Mouse (Mus musculus) thymus, adult 2 months (tissue): ENCODE measurements around the gene Zscan4-ps1. TPM values are rescaled to one million over a fixed set of nuclear protein-coding genes. Genes with fewer than 3 reads are reported as not detected.
"Not testable (repeated sequence)": the region's sequence is repeated elsewhere in the genome, so short reads cannot be mapped to it uniquely, and the experiment has no call there.

Experiments used
- DNase-seq: peaks from one replicate; pipeline ENCODE4 v3.0.0; 2021
- H3K27ac ChIP-seq: fragments of 200-500 bp; 2 replicates; pipeline ENCODE4 v1.5.1; 2012; ENCODE audit warnings: low read length, control low read depth; ENCODE audit not compliant: control insufficient read depth, insufficient read depth
- H3K27me3 ChIP-seq: fragments of 200-500 bp; 2 replicates; pipeline ENCODE4 v1.6.1; 2012; ENCODE audit warnings: mild to moderate bottlenecking, low read length, moderate library complexity, mixed read lengths; ENCODE audit not compliant: control insufficient read depth, insufficient read depth
- H3K36me3 ChIP-seq: fragments of 200-500 bp; 2 replicates; pipeline ENCODE4 v1.6.1; 2012; ENCODE audit warnings: mild to moderate bottlenecking, low read length, moderate library complexity; ENCODE audit not compliant: control insufficient read depth, insufficient read depth
- H3K4me1 ChIP-seq: fragments of 200-500 bp; replicated peaks from 2 replicates; pipeline ENCODE4 v1.6.1; 2012; ENCODE audit warnings: low read length; ENCODE audit not compliant: control insufficient read depth, insufficient read depth
- H3K4me3 ChIP-seq: fragments of 200-500 bp; 2 replicates; pipeline ENCODE4 v1.5.1; 2012; ENCODE audit warnings: mild to moderate bottlenecking, low read length, control low read depth, moderate library complexity; ENCODE audit not compliant: control insufficient read depth, insufficient read depth
- WGBS: fragments of 180-500 bp; shearing (Covaris S2); methylation state at CpG from one replicate; pipeline ENCODE4 v1.1.7; 2018; 5-methylcytosine and 5-hydroxymethylcytosine counted together
- polyA plus RNA-seq: library from polyadenylated mRNA; depleted of rRNA; stranded (reverse); fragments of >200 nt; gene quantifications from 2 replicates; pipeline ENCODE4 v1.2.3, GENCODE M21; 2012; rRNA removed

Zscan4-ps1 gene
- not detected in 2 replicates for polyA plus RNA-seq

DNA sequence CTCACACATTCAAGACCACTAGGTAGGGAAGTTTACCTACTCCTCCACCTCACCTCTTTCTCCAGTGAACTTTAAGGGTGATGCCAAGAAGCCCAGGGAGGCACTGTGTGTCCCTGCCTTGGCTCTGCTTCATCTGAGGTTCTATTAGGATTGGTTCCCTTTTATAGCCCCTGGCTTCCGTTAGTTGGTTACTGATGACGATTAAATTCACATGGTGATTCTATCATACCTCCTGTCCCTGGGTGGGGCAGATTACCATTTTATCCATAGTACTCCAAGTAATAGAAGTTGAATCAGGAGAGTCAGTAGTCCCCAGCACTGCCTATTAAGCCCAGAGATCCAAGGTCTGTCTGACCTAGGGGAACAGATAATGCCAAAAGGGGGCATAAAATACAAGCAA lies at the start of gene Zscan4-ps1:
Zscan4-ps1 (minus strand) TSS at position 101 of the 400 bp plus-strand sequence.
- not testable (repeated sequence) for DNase-seq, H3K4me3 ChIP-seq, H3K27me3 ChIP-seq, H3K27ac ChIP-seq, H3K4me1 ChIP-seq, H3K36me3 ChIP-seq
- 94% methylated on average over 2 of the region's 2 CpGs for WGBS

Other genes with a start within 250 kb of the Zscan4-ps1 start
- not detected in 2 replicates for gene Zscan4b, start 164.6 kb downstream of the Zscan4-ps1 start, polyA plus RNA-seq
- not detected in 2 replicates for gene Zscan4c, start 63.9 kb downstream of the Zscan4-ps1 start, polyA plus RNA-seq
- gene Zscan4d, start 96.5 kb upstream of the Zscan4-ps1 start, polyA plus RNA-seq, result not detected in 2 replicates
- gene Zscan4e, start 241.0 kb upstream of the Zscan4-ps1 start, polyA plus RNA-seq, result not detected in 2 replicates